Mouse (Mus musculus): ENCODE measurements around the gene Zfp260.

DNA sequence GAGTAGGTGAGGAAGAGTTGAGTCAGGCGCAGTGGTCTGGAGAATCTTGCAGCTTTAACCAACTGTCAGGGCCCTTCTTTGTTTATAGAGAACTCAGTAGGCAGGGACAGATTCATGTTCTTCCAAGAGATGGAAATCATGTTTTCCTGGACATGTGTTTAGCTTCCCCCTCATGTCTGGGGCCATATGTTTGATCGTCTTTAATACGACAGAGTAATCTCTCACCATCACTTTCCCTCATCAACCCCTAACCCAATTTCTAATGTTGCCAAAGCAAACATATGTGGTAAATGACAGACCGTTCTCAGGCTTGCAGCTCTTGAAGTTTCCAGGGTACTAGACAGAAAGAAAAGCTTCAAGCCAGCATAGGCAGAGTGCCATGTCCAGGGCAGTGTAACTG lies 46.5 kb upstream of the Zfp260 start:
- TF ChIP-seq POLR2A (IDR thresholded peaks at IDR 0.05; ENCODE audit: control insufficient read depth, extremely low read depth, insufficient read depth, low read length, poor library complexity), result no peak
- TF ChIP-seq CTCF (IDR thresholded peaks at IDR 0.05; ENCODE audit: borderline replicate concordance, control insufficient read depth, extremely low read depth, insufficient read depth, low read length, poor library complexity), result no peak
